Mouse (Mus musculus): ENCODE measurements around the gene Abca15. TPM values are rescaled to one million over a fixed set of nuclear protein-coding genes. Genes with fewer than 3 reads are reported as not detected.

Abca15 gene
- polyA plus RNA-seq, 1 experiment from 2014 or later, result not detected

DNA sequence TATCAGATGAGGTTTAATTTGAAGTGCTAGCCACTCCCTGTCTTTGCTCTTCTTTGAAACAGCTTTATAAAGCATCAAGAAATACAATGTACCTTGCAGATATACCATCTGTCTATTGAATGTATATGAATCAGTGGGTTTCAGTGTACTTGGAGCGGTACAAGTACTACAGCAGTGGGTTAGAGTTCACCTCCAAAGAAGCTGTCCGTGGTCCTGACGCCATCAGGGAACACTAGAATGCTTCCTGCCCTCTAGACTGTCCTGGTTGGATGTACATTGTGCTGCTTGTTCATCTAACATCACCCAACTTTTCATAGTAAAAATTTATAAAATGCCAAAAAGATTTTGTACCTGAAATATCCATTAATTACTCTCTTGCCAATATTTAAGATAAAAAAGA lies 98.2 kb downstream of the Abca15 start:
- no peaks in the 10 kb centered on the region for H3K9me3 ChIP-seq (replicated peaks; ENCODE audit: control insufficient read depth, low read length)
- WGBS, result 25% methylated on average over 3 of the region's 3 CpGs
- no peak overlapping the region for H3K4me2 ChIP-seq (ENCODE audit: low read depth, low read length)
- H3K27ac ChIP-seq (ENCODE audit: low read length), result no peak overlapping the region
- ATAC-seq (ENCODE audit: insufficient read depth, low FRiP score), result no peak
- no peak overlapping the region for H3K4me3 ChIP-seq (replicated peaks; ENCODE audit: low read length)
- H3K9ac ChIP-seq (ENCODE audit: low read length), result no peak overlapping the region
- no peaks in the 10 kb centered on the region for H3K4me1 ChIP-seq (ENCODE audit: control insufficient read depth, insufficient read depth, low read length)
- H3K27me3 ChIP-seq (ENCODE audit: control insufficient read depth, insufficient read depth, low read length), result no peaks in the 10 kb centered on the region
- no peaks in the 10 kb centered on the region for H3K36me3 ChIP-seq (ENCODE audit: control insufficient read depth, insufficient read depth, low read length)

DNA sequence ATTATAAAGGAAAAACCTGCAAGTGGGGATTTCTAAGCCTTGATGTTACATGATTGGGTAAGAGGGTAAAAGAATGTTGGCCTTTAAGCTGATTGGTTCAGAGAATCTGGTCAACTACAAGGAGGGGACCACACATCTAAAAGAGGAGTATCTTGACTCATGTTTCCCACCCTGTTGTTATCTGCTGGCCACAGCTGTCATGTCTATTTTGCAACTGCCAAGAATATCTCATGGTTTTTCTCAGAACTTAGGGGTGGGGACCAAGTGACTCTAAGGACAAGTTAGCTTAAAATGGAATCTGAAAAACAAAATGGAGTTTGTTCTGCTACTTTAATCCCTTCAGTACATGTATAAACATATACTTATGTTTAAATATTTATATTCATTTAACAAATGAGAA lies 103.0 kb downstream of the Abca15 start:
- ATAC-seq (ENCODE audit: insufficient read depth, low FRiP score), result no peak
- no peak overlapping the region for H3K4me3 ChIP-seq (replicated peaks; ENCODE audit: low read length)
- no peaks in the 10 kb centered on the region for H3K36me3 ChIP-seq (ENCODE audit: control insufficient read depth, insufficient read depth, low read length)
- H3K27ac ChIP-seq (ENCODE audit: low read length), result no peak overlapping the region
- H3K4me2 ChIP-seq (ENCODE audit: low read depth, low read length), result no peak overlapping the region
- no peak overlapping the region for H3K9ac ChIP-seq (ENCODE audit: low read length)
- H3K27me3 ChIP-seq (ENCODE audit: control insufficient read depth, insufficient read depth, low read length), result no peaks in the 10 kb centered on the region
- H3K9me3 ChIP-seq (replicated peaks; ENCODE audit: control insufficient read depth, low read length), result no peaks in the 10 kb centered on the region
- no peaks in the 10 kb centered on the region for H3K4me1 ChIP-seq (ENCODE audit: control insufficient read depth, insufficient read depth, low read length)

Other genes with a start within 250 kb of the Abca15 start
- gene Dnah3, start 233.4 kb upstream of the Abca15 start, polyA plus RNA-seq (2015; fragmentation: Nextera tagmentation; extraction: Ambion mirVana), result not detected in 2 replicates
- 35.6 and 38.1 TPM in 2 replicates for gene Tmem159, start 226.3 kb upstream of the Abca15 start, polyA plus RNA-seq (2015; fragmentation: Nextera tagmentation; extraction: Ambion mirVana)
- 0.19 and 0.27 TPM in 2 replicates for gene Zp2, start 183.4 kb upstream of the Abca15 start, polyA plus RNA-seq (2015; fragmentation: Nextera tagmentation; extraction: Ambion mirVana)
- gene Anks4b, start 154.8 kb upstream of the Abca15 start, polyA plus RNA-seq (2015; fragmentation: Nextera tagmentation; extraction: Ambion mirVana), result 1.4 and 2.0 TPM in 2 replicates
- 7.8 and 10.6 TPM in 2 replicates for gene Crym, start 126.6 kb upstream of the Abca15 start, polyA plus RNA-seq (2015; fragmentation: Nextera tagmentation; extraction: Ambion mirVana)
- gene Abca14, start 124.7 kb upstream of the Abca15 start, polyA plus RNA-seq (2015; fragmentation: Nextera tagmentation; extraction: Ambion mirVana), result not detected in 2 replicates
- not detected in 2 replicates for gene Abca16, start 81.0 kb downstream of the Abca15 start, polyA plus RNA-seq (2015; fragmentation: Nextera tagmentation; extraction: Ambion mirVana)

Data from stomach, embryonic 16.5 days (tissue).